Mouse (Mus musculus) testis, adult 2 months (tissue): Measurements from ENCODE around the gene Cptp.

Experiments
- CTCF ChIP-seq: fragments of 200-500 bp; IDR thresholded peaks from 2 replicates; pipeline ENCODE4 v1.5.1; 2012; ENCODE audit warnings: low read depth, mild to moderate bottlenecking, inconsistent platforms, low read length, moderate library complexity; ENCODE audit not compliant: control insufficient read depth, insufficient read depth, insufficient replicate concordance
- POLR2A ChIP-seq: fragments of 200-500 bp; IDR thresholded peaks from 2 replicates; pipeline ENCODE4 v1.6.1; 2012; ENCODE audit warnings: low read depth, mild to moderate bottlenecking, inconsistent platforms, low read length, moderate library complexity; ENCODE audit not compliant: control insufficient read depth

DNA sequence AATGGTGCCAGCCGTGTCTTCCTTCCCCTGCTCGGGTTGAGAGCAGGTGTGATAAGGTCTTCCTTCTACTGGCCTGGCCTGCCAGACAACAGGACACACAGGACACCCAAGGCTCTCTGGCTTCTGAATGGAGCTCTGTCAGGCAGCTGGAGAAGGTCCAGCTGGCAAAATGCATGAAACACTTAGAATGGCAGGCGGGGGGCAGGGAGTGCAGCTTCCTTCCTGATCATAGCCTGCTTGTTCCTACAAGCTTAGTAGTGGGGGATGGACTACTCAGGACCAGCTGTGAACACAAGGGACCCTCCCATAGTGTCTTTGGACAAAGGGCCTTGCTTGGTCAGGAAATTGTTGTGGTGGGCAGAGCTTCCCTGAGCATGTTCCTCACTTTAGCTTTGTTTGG lies 32.0 kb upstream of the Cptp start:
- TF ChIP-seq CTCF (no peak), POLR2A (no peak)
